Mouse (Mus musculus) forelimb bud, embryonic 11.5 days (tissue): ENCODE measurements at regions not wholly inside any gene's neighbourhood (a gene's known extent, or its start where the extent isn't known, plus 50 kb on each side); places are given as distances from the start of the nearest gene placed in this dataset.

Source experiments
- DNase-seq: peaks from one replicate; pipeline ENCODE4 v3.0.0-alpha.2; 2012; ENCODE audit warnings: low read depth, low spot score

GRCm38 (mm10) chr1:73130215-73130861, 114.6 kb upstream of the Tnp1 start:
- DNase-seq: peak; percentile 65

GRCm38 (mm10) chr1:73123012-73123411, 107.3 kb upstream of the Tnp1 start:
- no peak for DNase-seq

GRCm38 (mm10) chr1:73118661-73119060, 103.0 kb upstream of the Tnp1 start:
- DNase-seq: no peak

DNA sequence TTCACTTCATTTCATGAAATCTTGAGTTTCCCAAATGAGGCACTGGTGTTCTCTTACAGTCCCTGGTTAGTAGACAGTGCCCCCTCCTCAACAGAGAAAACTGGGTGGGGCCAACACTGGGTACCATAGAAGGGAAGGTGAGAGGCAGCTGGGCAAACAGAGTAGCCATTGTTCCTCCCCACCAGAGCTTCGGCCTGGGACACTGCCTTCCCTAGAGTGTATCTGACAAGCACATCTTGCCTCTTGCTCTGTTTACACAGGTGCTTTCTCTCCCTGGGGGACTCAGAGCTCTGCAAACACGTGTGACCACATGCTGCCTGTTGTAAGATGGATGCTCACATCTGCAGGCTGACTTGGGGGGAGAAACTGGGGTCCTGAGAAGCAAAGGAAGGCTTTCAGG, 100.8 kb upstream of the Tnp1 start:
- DNase-seq: peak; percentile 11

- DNase-seq: no peak
Observed at GRCm38 (mm10) chr1:73115854-73116253, 100.1 kb upstream of the Tnp1 start.

- no peak for DNase-seq
Observed at GRCm38 (mm10) chr1:73113137-73113536, 97.4 kb upstream of the Tnp1 start.

DNA sequence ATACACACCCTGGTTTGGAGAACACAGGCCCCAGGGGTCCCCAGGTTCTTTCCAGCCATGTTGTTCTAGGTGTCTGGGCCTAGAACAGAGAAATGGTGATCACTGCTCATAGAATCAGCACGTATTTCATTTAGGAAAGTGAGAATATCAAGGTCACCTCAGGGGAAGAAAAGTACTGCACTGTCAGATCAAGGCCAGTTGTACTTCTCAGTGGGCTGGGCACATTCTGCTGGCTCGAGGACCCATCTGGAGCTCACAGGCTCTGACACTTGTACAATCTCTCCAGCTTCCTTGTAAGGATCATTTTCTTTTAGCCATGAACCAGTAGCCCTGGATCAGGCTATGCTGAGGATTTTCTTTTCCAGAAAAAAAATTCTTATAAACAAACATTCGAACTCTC, 97.0 kb upstream of the Tnp1 start:
- no peak for DNase-seq

- DNase-seq: no peak
Observed at GRCm38 (mm10) chr1:73111911-73112310, 96.2 kb upstream of the Tnp1 start.

DNA sequence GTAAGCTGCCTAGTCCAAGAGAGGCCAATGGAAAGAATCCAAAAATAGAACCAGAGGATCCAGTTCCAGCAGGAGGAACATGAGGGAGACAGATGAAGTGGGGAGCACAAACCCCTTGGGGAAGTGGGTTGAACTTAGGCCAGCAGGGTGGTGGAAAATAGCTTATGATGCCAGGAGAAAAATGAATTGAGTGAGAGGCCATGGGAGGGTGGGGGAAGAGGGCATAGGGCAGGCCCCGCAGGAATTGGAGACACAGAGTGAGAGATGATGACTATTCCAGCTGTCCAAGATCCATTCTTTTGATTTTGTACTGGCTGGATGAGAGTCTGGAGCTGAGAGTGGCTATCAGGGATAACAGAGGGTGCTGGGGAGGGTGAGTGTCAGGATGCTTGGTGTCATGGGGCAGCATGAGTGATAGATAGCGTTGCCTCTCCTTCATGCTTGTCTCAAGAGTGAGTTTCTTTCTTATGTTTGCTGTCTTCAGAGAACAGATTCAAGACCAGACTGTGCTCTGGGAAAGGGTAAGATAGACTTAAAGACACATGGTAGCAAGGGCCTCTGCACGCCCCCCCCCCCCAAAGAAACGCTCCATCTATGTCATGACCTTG, 90.3 kb upstream of the Tnp1 start:
- DNase-seq: no peak

DNA sequence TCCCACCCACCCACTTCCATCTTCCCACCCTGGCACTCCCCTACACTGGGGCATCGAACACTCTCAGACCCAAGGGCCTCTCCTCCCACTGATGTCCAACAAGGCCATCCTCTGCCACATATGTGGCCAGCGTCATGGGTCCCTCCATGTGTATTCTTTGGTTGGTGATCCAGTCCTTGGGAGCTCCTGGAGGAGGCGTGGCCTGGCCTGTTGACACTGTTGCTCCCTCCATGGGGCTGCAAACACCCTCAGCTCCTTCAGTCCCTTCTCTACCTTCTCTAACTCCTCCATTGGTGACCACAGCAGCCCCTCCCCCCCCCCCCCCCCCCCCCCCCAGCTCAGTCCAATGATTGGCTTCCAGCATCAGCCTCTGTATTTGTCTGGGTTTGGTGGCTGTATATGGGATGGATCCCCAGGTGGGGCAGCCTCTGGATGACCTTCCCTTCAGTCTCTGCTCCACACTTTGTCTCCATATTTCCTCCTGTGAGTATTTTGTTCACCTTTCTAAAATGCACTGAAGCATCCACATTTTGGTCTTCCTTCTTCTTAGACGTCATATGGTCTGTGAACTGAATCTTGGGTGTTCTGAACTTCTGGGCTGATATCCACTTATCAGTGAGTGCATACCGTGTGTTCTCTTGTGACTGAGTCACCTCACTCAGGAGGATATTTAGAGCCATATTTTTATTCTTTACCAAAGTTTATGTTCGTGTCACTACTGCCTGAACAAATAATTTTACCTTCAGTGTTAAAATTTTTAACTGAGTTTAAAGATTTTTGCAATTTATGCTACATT, 82.1 kb upstream of the Tnp1 start:
- no peak for DNase-seq

DNA sequence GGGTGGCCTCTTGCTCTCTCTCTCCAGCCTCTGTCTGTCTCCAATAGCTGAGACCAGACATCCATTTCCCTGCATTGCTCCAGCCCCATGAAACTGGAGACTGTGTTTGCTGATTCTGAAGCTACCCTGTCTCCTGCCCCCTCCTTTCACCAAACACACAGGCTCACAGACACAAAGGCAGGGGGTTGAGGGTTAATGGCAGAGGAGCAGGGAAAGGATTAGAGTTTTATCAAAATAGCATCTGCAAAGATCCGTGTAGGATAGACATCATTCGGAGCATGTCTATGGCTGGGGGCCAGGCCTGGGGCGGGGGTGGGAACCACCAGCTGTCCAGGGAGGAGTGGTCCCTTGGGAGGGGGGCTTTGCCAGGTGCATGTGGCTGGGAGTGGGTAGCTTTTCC, 73.9 kb upstream of the Tnp1 start:
- DNase-seq: peak; percentile 9

DNA sequence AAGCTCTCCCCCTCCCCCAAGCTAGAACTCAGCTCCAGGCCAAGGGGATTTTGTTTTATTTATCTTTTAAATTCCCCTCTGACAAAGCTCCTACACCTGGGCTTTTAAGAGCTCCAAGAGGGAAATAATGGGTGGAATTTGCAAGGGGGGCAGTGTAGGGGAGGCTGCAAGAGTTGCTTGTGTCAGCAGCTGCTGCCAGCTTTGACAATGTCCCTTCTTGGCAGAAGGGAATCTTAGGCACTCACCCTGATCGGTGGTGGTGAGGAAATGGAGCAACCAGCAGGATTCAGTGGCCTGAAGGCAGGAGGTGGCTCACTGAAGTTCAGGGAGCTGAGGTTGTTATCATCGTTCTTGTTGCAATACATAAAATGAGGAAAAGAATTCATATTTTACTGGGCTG, 72.8 kb upstream of the Tnp1 start:
- DNase-seq: no peak

DNA sequence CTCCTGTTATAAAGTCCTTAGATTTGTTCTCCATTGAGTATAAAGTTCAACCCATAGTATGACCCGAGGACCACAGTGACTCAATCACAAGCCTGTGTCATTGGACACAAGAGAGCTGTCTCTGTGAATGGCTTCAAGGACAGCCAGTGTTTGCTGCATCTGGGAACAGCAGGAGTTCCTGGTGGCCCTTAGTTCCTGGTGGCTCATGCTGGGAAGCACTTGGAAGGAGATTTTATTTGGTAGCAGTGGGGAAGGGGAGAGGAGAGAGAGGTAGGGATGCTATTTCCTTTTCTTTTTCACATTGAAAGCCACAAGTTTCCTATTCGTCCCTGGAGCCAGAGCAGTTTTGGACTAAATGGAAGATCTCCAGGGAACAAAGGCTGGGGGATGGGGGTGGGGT, 69.2 kb upstream of the Tnp1 start:
- no peak for DNase-seq

DNA sequence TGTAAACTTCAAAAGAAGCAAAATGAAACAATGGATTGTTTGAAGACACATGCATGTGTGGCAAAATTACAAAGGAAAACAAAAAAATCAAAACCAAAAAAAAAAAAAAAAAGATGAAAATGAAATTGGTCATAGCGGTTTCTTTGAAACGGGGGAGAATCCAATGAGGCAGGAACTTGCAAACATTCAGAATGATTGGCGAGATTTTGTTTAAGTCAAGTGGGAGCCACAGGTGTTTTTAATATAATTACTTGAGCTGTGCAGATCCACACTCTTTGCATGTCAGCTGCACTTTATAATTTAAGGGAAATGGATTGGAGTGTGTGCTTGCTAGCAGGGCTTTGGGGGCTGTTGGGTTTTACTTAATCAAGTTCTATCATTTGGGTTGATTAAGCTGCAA, 67.7 kb upstream of the Tnp1 start:
- no peak for DNase-seq

- DNase-seq: no peak
Observed at GRCm38 (mm10) chr1:73079518-73079917, 63.8 kb upstream of the Tnp1 start.

DNA sequence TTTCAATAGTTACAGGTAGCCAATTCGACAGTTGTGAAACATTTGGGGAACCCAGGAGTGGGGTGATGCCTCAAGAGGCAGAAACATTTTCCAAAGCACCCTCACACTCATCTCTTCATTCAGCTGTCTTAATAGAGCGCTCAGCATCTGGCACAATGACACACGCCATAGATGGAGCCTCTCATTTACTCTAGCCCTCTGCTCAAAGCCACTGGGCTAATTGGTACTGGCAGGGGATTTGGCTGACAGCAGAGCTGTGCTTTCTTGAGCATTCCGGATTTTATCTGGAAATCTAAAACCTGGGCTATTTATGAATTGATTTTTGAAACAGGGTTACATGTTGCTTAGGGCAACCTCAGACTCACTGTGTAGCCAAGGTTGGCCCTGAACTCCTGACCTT, 61.4 kb upstream of the Tnp1 start:
- DNase-seq: no peak

- no peak for DNase-seq
Observed at GRCm38 (mm10) chr1:73075699-73076373, 60.1 kb upstream of the Tnp1 start.

- DNase-seq: no peak
Observed at GRCm38 (mm10) chr1:73075159-73075558, 59.5 kb upstream of the Tnp1 start.

GRCm38 (mm10) chr1:73074525-73074924, 58.8 kb upstream of the Tnp1 start:
- no peak for DNase-seq

GRCm38 (mm10) chr1:73072237-73072904, 56.7 kb upstream of the Tnp1 start:
- DNase-seq: peak; percentile 26

GRCm38 (mm10) chr1:73070126-73070525, 54.4 kb upstream of the Tnp1 start:
- no peak for DNase-seq
